Mouse (Mus musculus): ENCODE results near the gene Mrto4.

- TF ChIP-seq POLR2A (IDR thresholded peaks at IDR 0.05; ENCODE audit: insufficient read length, low read depth) (no peak), TCF12 (IDR thresholded peaks at IDR 0.05; ENCODE audit: insufficient read depth, poor library complexity, severe bottlenecking) (no peak), POLR2AphosphoS2 (IDR thresholded peaks at IDR 0.05; ENCODE audit: insufficient read length, low read depth) (no peak), USF1 (IDR thresholded peaks at IDR 0.05; ENCODE audit: low read depth) (no peak), MYOG (IDR thresholded peaks at IDR 0.05; ENCODE audit: control insufficient read depth in 1 of 3, insufficient read depth in 1 of 3, insufficient read length in 2 of 3, low read depth in 2 of 3) (no peak), E2F4 (IDR thresholded peaks at IDR 0.05; ENCODE audit: insufficient read depth) (no peak), CEBPB (IDR thresholded peaks at IDR 0.05; ENCODE audit: insufficient read depth, poor library complexity, severe bottlenecking) (no peak), MYOD1 (IDR thresholded peaks at IDR 0.05; ENCODE audit: control insufficient read depth in 1 of 3, insufficient read length in 2 of 3, low read depth in 2 of 3) (no peak), MAX (IDR thresholded peaks at IDR 0.05; ENCODE audit: low read depth) (no peak), TCF3 (IDR thresholded peaks at IDR 0.05; ENCODE audit: insufficient read length, low read depth) (no peak)
These were observed 21.8 kb downstream of the Mrto4 start for GRCm38 (mm10) chr4:139330605-139331004.
